Mouse (Mus musculus) cerebellum, adult 2 months (tissue): ENCODE measurements around the gene Slc45a1. TPM values are rescaled to one million over a fixed set of nuclear protein-coding genes. Genes with fewer than 3 reads are reported as not detected.
A peak's percentile ranks its signal among the peaks of the same experiment; 100 is the strongest.

Experiments
- DNase-seq, 2 experiments: peaks; one replicate each; pipeline ENCODE4 v3.0.0; 2021
- H3K27ac ChIP-seq: fragments of 200-500 bp; 2 replicates; pipeline ENCODE4 v1.5.1; 2012; ENCODE audit warnings: low read length, control low read depth, inconsistent platforms; ENCODE audit not compliant: insufficient read depth
- H3K27me3 ChIP-seq: fragments of 200-500 bp; 2 replicates; pipeline ENCODE4 v1.6.1; 2012; ENCODE audit warnings: inconsistent platforms, mild to moderate bottlenecking, low read length, moderate library complexity; ENCODE audit not compliant: control insufficient read depth, insufficient read depth
- H3K4me1 ChIP-seq: fragments of 200-500 bp; 2 replicates; pipeline ENCODE4 v1.6.1; 2011; ENCODE audit warnings: low read length; ENCODE audit not compliant: control insufficient read depth, insufficient read depth
- H3K4me3 ChIP-seq: fragments of 200-500 bp; replicated peaks from 2 replicates; pipeline ENCODE3; 2011; ENCODE audit warnings: mild to moderate bottlenecking, low read depth, low read length, control low read depth; ENCODE audit not compliant: insufficient read depth
- CTCF ChIP-seq: fragments of 200-500 bp; IDR thresholded peaks from 2 replicates; pipeline ENCODE4 v1.5.1; 2011; ENCODE audit warnings: low read depth, mild to moderate bottlenecking, control low read depth, low read length, moderate library complexity, borderline replicate concordance; ENCODE audit not compliant: insufficient read depth
- POLR2A ChIP-seq: fragments of 200-500 bp; IDR thresholded peaks from 2 replicates; pipeline ENCODE4 v1.6.1; 2011; ENCODE audit warnings: low read length, control low read depth, borderline replicate concordance; ENCODE audit not compliant: insufficient read depth
- WGBS: fragments of 180-500 bp; shearing (Covaris S2); methylation state at CpG from one replicate; pipeline ENCODE4 v1.1.7; 2018; 5-methylcytosine and 5-hydroxymethylcytosine counted together
- polyA plus RNA-seq: library from polyadenylated mRNA; depleted of rRNA; stranded (reverse); fragments of >200 nt; gene quantifications from 2 replicates; pipeline ENCODE4 v1.2.3, GENCODE M21; 2012

The Slc45a1 gene
- polyA plus RNA-seq, 1 experiment = 54.9 TPM

DNA sequence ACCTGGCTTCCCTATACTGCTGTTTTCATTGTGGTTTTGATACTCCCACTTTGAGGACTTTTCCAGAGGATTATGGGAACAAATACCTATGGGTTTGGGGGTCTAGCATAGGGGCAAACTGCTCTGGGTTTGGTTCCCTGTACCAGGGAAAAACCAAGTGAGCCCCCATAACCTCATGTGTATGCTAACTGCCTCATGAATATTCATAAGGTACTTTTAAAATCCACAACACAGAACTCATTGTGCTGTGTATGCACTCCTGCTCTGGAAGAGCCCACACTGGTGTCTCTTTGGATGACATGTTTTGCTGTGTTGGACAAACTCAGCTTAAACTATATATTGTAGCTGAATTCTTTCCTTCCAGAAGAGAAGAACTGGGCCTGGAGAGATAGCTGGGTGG is 34.6 kb upstream of the Slc45a1 start:
- Histone ChIP-seq H3K4me3 (no peak overlapping the region), H3K27ac (no peak overlapping the region), H3K4me1 (peaks cover 4% of the 10 kb centered on the region; the same call in 1 of the 2 replicates), H3K27me3 (no peaks in the 10 kb centered on the region)
- no peak for TF ChIP-seq POLR2A
- DNase-seq = no peak

DNA sequence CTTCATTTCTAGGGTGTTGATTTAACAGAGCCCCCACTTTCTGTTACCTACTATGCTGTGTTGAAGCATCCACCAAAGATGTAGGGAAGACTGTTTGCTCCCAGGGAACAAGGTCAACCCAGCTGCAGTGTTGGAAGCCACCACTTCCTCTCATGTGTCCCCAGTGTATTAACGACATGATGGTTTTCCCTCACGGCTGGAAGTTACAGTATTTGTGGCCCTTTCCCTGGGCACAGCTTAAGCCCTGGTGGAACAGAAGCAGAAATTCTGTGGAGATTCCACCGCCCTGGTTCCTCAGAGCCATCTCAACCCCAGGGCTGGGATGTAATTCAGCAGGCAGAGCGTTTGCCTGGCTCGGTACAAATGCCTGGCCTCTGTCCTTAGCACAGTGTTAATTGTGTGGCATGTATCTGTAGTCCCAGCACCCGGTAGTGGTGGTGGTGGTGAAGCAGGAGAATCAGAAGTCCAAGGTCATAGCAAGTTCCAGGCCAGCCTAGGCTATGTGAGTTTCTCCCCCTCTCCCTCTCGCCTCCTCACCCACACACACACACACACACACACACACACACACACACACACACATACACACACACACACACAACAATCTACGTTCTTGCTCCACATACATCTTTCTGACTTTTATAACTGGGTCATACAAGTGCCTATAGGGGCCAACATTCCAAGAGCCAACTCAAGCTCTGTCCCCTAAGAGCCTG is 34.0 kb upstream of the Slc45a1 start:
- no peak for TF ChIP-seq CTCF
- TF ChIP-seq POLR2A = no peak
- DNase-seq = no peak
- no peak overlapping the region; the same call in 1 of the 2 replicates for H3K27ac ChIP-seq
- WGBS = 76% methylated on average over 8 of the region's 8 CpGs
- no peaks in the 10 kb centered on the region for H3K27me3 ChIP-seq
- H3K4me3 ChIP-seq = no peak overlapping the region
- peaks cover 4% of the 10 kb centered on the region; the same call in 1 of the 2 replicates for H3K4me1 ChIP-seq

DNA sequence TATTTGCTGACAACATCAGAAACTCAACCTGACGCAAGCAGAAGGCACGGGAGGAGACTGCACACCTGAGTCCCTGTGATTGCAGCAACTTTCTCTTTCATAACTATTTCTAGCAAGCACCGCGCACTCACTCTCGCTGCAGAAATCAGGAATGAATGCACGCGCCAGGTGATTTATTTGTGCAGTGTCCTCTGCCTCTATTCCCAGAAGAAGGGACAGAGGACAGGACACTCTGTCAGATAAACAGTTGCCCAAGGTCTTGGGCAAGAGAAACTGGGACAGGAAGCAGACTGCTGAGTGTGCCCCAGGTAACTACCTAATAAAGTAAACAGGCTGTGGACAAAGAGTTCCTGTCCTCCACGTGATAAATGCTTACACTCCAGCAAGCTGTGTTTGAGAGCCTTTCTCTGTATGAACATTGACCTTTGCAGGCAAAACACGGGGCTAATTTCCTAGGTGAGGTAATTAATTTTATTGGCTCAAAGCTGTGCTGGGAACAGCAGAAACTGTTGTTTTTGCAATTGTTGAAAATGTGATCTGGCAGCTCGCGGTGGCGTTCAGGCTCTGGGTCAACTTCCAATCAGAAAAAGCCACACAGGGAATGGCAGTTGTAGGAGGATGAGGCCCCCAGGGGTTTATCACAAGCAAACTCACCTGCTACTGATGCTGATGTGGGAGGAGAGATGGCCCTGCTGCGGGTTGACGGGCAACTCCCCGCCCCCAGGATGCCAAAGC is 33.2 kb upstream of the Slc45a1 start:
- TF ChIP-seq POLR2A (no peak), CTCF (no peak)
- Histone ChIP-seq H3K4me3 (no peak overlapping the region), H3K27me3 (no peaks in the 10 kb centered on the region), H3K4me1 (peaks cover 4% of the 10 kb centered on the region; the same call in 1 of the 2 replicates), H3K27ac (no peak overlapping the region)
- 66% methylated on average over 15 of the region's 15 CpGs for WGBS
- peak in 1 of 2 experiments; percentile 51 for DNase-seq

DNA sequence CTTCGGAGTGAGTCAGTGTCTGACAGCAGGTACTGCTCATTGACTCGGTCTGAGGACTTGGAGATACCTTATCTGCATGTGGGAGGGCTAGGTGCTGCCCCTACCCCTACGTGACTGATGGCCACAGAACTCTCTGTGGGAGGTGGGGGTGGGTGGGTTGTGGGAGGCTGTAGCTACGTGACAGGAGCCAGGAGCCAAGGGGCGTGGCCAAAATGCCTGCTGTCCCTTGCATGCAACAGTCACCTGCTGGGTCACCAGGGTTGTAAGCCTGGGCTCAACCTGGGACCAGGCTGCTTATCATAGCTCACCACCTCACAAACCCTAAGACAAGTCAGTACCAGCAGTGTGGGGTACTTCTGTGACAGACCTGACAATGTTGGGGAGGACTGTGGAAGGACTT is 28.4 kb upstream of the Slc45a1 start:
- H3K27ac ChIP-seq = no peak overlapping the region
- no peaks in the 10 kb centered on the region for H3K4me1 ChIP-seq
- DNase-seq = no peak
- no peaks in the 10 kb centered on the region for H3K27me3 ChIP-seq
- no peak overlapping the region for H3K4me3 ChIP-seq
- no peak for TF ChIP-seq CTCF
- TF ChIP-seq POLR2A = no peak
- WGBS = 68% methylated on average over 5 of the region's 5 CpGs

DNA sequence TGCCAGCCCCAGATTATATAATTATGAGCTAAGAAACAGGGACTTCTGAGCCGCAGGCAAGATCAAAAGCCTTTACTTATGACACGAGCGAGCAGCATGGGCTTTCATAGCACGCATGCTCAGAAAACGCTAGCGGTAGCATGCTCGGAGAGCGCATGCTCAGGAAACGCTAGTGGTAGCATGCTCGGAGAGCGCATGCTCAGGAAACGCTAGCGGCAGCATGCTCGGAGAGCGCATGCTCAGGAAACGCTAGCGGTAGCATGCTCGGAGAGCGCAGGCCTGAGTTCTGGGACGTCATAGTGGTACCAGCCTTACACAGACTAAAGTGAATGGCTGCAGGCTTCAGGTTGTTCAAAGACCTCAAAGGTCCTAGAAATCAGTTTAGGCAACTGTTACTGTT is 26.8 kb upstream of the Slc45a1 start:
- no peak overlapping the region for H3K27ac ChIP-seq
- H3K4me3 ChIP-seq = no peak overlapping the region
- H3K4me1 ChIP-seq = no peaks in the 10 kb centered on the region
- DNase-seq = no peak
- no peaks in the 10 kb centered on the region for H3K27me3 ChIP-seq
- no peak for TF ChIP-seq CTCF
- TF ChIP-seq POLR2A = no peak
- 96% methylated on average over 20 of the region's 20 CpGs for WGBS

DNA sequence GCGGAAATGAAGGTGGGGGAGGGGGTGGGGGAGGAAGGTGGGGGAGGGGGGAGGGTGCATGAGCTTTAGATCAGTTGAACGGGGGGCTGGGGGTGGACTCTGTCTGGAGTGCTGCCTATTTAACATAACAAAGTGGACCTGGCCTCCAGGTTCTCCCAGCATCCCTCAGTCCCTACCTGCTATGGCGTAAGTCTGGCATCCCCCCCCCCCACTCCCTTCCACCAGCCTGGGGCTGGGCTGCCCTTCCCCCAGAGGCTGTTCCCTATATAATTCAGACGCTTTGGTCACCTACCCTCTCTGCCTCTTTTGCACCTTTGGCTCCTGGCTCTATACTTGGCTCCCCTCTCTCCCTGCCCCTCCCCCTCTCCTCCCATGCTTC is 25.9 kb upstream of the Slc45a1 start:
- 13% methylated on average over 4 of the region's 4 CpGs for WGBS
- H3K4me1 ChIP-seq = no peaks in the 10 kb centered on the region
- no peaks in the 10 kb centered on the region for H3K27me3 ChIP-seq
- DNase-seq = no peak
- H3K4me3 ChIP-seq = no peak overlapping the region
- no peak overlapping the region for H3K27ac ChIP-seq
- no peak for TF ChIP-seq CTCF

DNA sequence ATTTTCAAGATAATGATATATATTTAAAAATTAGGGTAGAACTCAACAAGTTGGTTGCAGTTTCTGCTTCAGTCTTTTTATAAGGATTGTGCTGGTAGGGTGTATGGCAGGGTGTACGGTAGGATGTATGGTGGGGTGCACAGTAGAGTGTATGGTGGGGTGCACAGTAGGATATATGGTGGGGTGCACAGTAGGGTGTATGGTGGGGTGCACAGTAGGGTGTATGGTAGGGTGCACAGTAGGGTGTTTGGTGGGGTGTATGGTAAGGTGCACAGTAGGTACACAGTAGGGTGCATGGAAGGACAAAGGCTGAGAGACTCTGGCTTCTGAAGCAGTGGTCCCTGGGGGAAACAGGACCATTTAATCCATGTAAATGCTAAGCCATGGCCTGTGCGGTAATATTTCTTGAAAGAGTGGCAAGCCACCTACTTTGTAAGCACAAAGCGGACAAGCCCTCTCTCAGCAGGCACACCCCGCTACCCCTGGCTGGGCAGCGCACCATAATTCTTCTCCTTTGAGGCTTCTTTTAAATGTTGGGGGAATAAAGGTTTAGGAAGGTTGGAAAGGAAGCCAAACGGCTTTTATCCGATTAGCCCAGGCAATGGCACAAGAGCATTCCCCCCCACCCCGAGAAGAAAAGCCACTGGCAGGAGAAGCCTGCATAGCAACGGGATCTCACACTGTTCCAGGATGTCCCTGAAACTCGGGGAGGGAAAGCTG is 25.3 kb upstream of the Slc45a1 start:
- Histone ChIP-seq H3K4me3 (no peak overlapping the region), H3K4me1 (no peaks in the 10 kb centered on the region), H3K27me3 (no peaks in the 10 kb centered on the region), H3K27ac (no peak overlapping the region)
- no peak for DNase-seq
- 20% methylated on average over 10 of the region's 10 CpGs for WGBS
- TF ChIP-seq CTCF (no peak), POLR2A (no peak)
